Mouse (Mus musculus) left cerebral cortex, adult 18-20 months (tissue): ENCODE results near the gene Zfp69. TPM values are rescaled to one million over a fixed set of nuclear protein-coding genes. Genes with fewer than 3 reads are reported as not detected.

Source experiments
- DNase-seq, 2 experiments: peaks; one replicate each; pipeline ENCODE4 v3.0.0; 2021 to 2022; ENCODE audit warnings: low spot score in 2 of 2, mixed read lengths in 1 of 2
- microRNA-seq, 2 experiments: library from miRNA; unstranded; fragments of <30 nt; microRNA quantifications; one replicate each; pipeline ENCODE4 v1.2.0; 2021
- total RNA-seq, 2 experiments: library from RNA; stranded (reverse); gene quantifications; 2 replicates each; pipeline ENCODE4 v1.2.3; 2021

Gene Zfp69
- total RNA-seq, 2 experiments from 2014 or later = 1.7 to 1.9 TPM

- peak; percentile 62 to 66 for DNase-seq
Observed at GRCm38 (mm10) chr4:120887381-120888112, 64.0 kb downstream of the Zfp69 start.

- DNase-seq = no peak
Observed at GRCm38 (mm10) chr4:120886811-120887210, 64.7 kb downstream of the Zfp69 start.

GRCm38 (mm10) chr4:120886131-120886530 lies 65.4 kb downstream of the Zfp69 start:
- DNase-seq = no peak

GRCm38 (mm10) chr4:120885208-120886120 lies 66.0 kb downstream of the Zfp69 start:
- DNase-seq = no peak

- DNase-seq = peak; percentile 53 to 69
Observed at GRCm38 (mm10) chr4:120882002-120882625, 69.4 kb downstream of the Zfp69 start.

GRCm38 (mm10) chr4:120880731-120881432 lies 70.6 kb downstream of the Zfp69 start:
- no peak for DNase-seq

Small RNA genes within 50 kb of the gene (microRNA-seq; reads per million reads assigned to microRNA genes)
- gene Mir7015 = 0.63 to 3.0 reads per million in 2 experiments

Other genes with a start within 250 kb of the Zfp69 start
- gene Kcnq4, start 203.1 kb downstream of the Zfp69 start, total RNA-seq = 1 to 10 TPM; 9.1 TPM
- 10 to 100 TPM; 45.1 to 49.4 TPM for gene Nfyc, start 120.1 kb downstream of the Zfp69 start, total RNA-seq
- gene Rims3, start 96.9 kb downstream of the Zfp69 start, total RNA-seq = 100 to 1,000 TPM; 194 to 217 TPM
- 10 to 100 TPM; 12.7 to 15.0 TPM for gene Exo5, start 26.7 kb downstream of the Zfp69 start, total RNA-seq
- 100 to 1,000 TPM; 194 to 195 TPM for gene Smap2, start 65.5 kb upstream of the Zfp69 start, total RNA-seq
- gene Col9a2, start 87.7 kb upstream of the Zfp69 start, total RNA-seq = 1 to 10 TPM; 9.2 to 9.3 TPM
- 10 to 100 TPM; 23.1 to 26.2 TPM for gene Zmpste24, start 146.5 kb upstream of the Zfp69 start, total RNA-seq
- not detected for gene Tmco2, start 157.5 kb upstream of the Zfp69 start, total RNA-seq